Mouse (Mus musculus): ENCODE measurements around the gene 6030468B19Rik.
A peak's percentile ranks its signal among the peaks of the same experiment; 100 is the strongest.
"Not testable (repeated sequence)": the region's sequence is repeated elsewhere in the genome, so short reads cannot be mapped to it uniquely, and the experiment has no call there.

Gene 6030468B19Rik

GRCm38 (mm10) chr11:117809407-117810311 is 12.2 kb downstream of the 6030468B19Rik start, which contains the start of the genes Gm20708 and Syngr2:
TSS of gene Gm20708 (plus strand) at chr11:117809668.
TSS of gene Syngr2 (plus strand) at chr11:117809668.
- DNase-seq: no peak

- DNase-seq: no peak
Measured at GRCm38 (mm10) chr11:117810401-117811046, 13.1 kb downstream of the 6030468B19Rik start.

GRCm38 (mm10) chr11:117813867-117814266 is 16.4 kb downstream of the 6030468B19Rik start:
- DNase-seq: no peak

- no peak for DNase-seq
Measured at GRCm38 (mm10) chr11:117814704-117815366, 17.4 kb downstream of the 6030468B19Rik start.

- not testable (repeated sequence) for DNase-seq
Measured at GRCm38 (mm10) chr11:117815850-117816249, 18.4 kb downstream of the 6030468B19Rik start.

GRCm38 (mm10) chr11:117816389-117816996 is 19.0 kb downstream of the 6030468B19Rik start:
- no peak for DNase-seq

GRCm38 (mm10) chr11:117819095-117819494 is 21.6 kb downstream of the 6030468B19Rik start:
- DNase-seq: no peak

GRCm38 (mm10) chr11:117820173-117820572 is 22.7 kb downstream of the 6030468B19Rik start:
- DNase-seq: no peak

GRCm38 (mm10) chr11:117821868-117822267 is 24.4 kb downstream of the 6030468B19Rik start:
- no peak for DNase-seq

GRCm38 (mm10) chr11:117822728-117823241 is 25.3 kb downstream of the 6030468B19Rik start:
- no peak for DNase-seq

GRCm38 (mm10) chr11:117823411-117823810 is 26.0 kb downstream of the 6030468B19Rik start:
- no peak for DNase-seq

GRCm38 (mm10) chr11:117824060-117824969 is 26.9 kb downstream of the 6030468B19Rik start:
- peak; percentile 79 for DNase-seq

- DNase-seq: no peak
Measured at GRCm38 (mm10) chr11:117825333-117826101, 28.1 kb downstream of the 6030468B19Rik start, which contains the start of the genes Afmid and Tk1. TSS of gene Afmid (plus strand) at chr11:117825924. TSS of gene Tk1 (minus strand) at chr11:117826092.

GRCm38 (mm10) chr11:117826164-117826563 is 28.7 kb downstream of the 6030468B19Rik start:
- no peak for DNase-seq

- DNase-seq: no peak
Measured at GRCm38 (mm10) chr11:117826916-117827315, 29.5 kb downstream of the 6030468B19Rik start.

- no peak for DNase-seq
Measured at GRCm38 (mm10) chr11:117827386-117827785, 29.9 kb downstream of the 6030468B19Rik start.

- DNase-seq: no peak
Measured at GRCm38 (mm10) chr11:117828149-117828887, 30.9 kb downstream of the 6030468B19Rik start.

GRCm38 (mm10) chr11:117828888-117829604 is 31.6 kb downstream of the 6030468B19Rik start:
- DNase-seq: no peak

GRCm38 (mm10) chr11:117829671-117830215 is 32.3 kb downstream of the 6030468B19Rik start:
- no peak for DNase-seq
